Mouse (Mus musculus): ENCODE results near the gene Irf1. TPM values are rescaled to one million over a fixed set of nuclear protein-coding genes. Genes with fewer than 3 reads are reported as not detected.
A peak's percentile ranks its signal among the peaks of the same experiment; 100 is the strongest.

Gene Irf1
- polyA plus RNA-seq, 1 experiment: 25.0 TPM

GRCm38 (mm10) chr11:53772536-53772935 is 2.7 kb downstream of the Irf1 start:
- H3K36me3 ChIP-seq (ENCODE audit: control insufficient read depth, insufficient read depth): peaks cover 34% of the 10 kb centered on the region
- H3K4me3 ChIP-seq: no peak overlapping the region
- H3K79me2 ChIP-seq (ENCODE audit: control insufficient read depth, insufficient read depth): peaks cover 29% of the 10 kb centered on the region
- no peak overlapping the region for H3ac ChIP-seq (ENCODE audit: control insufficient read depth, insufficient read length)
- no peak for TF ChIP-seq TCF3 (IDR thresholded peaks at IDR 0.05; ENCODE audit: insufficient read length, low read depth)
- TF ChIP-seq REST (IDR thresholded peaks at IDR 0.05; ENCODE audit: insufficient read depth, insufficient read length): no peak
- no peak for TF ChIP-seq USF1 (IDR thresholded peaks at IDR 0.05; ENCODE audit: low read depth)
- TF ChIP-seq MAX (IDR thresholded peaks at IDR 0.05; ENCODE audit: low read depth): no peak
- TF ChIP-seq MYOD1 (IDR thresholded peaks at IDR 0.05; ENCODE audit: control insufficient read depth in 1 of 3, insufficient read length in 2 of 3, low read depth in 2 of 3): no peak
- no peak for TF ChIP-seq POLR2AphosphoS2 (IDR thresholded peaks at IDR 0.05; ENCODE audit: insufficient read length, low read depth)
- TF ChIP-seq POLR2A (IDR thresholded peaks at IDR 0.05; ENCODE audit: insufficient read length, low read depth): no peak
- TF ChIP-seq SRF (IDR thresholded peaks at IDR 0.05; ENCODE audit: control insufficient read depth, insufficient read length, low read depth): no peak
- no peak for TF ChIP-seq E2F4 (IDR thresholded peaks at IDR 0.05; ENCODE audit: insufficient read depth)
- TF ChIP-seq MYOG (IDR thresholded peaks at IDR 0.05; ENCODE audit: control insufficient read depth in 1 of 3, insufficient read depth in 1 of 3, insufficient read length in 2 of 3, low read depth in 2 of 3): no peak
- TF ChIP-seq TCF12 (IDR thresholded peaks at IDR 0.05; ENCODE audit: insufficient read depth, poor library complexity, severe bottlenecking): no peak
- no peak for TF ChIP-seq CEBPB (IDR thresholded peaks at IDR 0.05; ENCODE audit: insufficient read depth, poor library complexity, severe bottlenecking)
- H3K4me2 ChIP-seq (ENCODE audit: low read depth): no peak overlapping the region
- H3K27me3 ChIP-seq (ENCODE audit: control insufficient read depth, insufficient read depth, insufficient read length): no peaks in the 10 kb centered on the region

GRCm38 (mm10) chr11:53773087-53773486 is 3.3 kb downstream of the Irf1 start, which contains the start of gene Gm17334:
TSS of gene Gm17334 (minus strand) at chr11:53773187.
- Histone ChIP-seq H3K36me3 (ENCODE audit: control insufficient read depth, insufficient read depth) (peaks cover 38% of the 10 kb centered on the region), H3K79me2 (ENCODE audit: control insufficient read depth, insufficient read depth) (peaks cover 29% of the 10 kb centered on the region), H3K4me3 (peak within 1 kb of the TSS; percentile 89), H3ac (ENCODE audit: control insufficient read depth, insufficient read length) (no peak within 1 kb of the TSS), H3K4me2 (ENCODE audit: low read depth) (peak within 1 kb of the TSS; percentile 86), H3K27me3 (ENCODE audit: control insufficient read depth, insufficient read depth, insufficient read length) (no peaks in the 10 kb centered on the region)
- TF ChIP-seq E2F4 (IDR thresholded peaks at IDR 0.05; ENCODE audit: insufficient read depth) (no peak), MYOD1 (IDR thresholded peaks at IDR 0.05; ENCODE audit: control insufficient read depth in 1 of 3, insufficient read length in 2 of 3, low read depth in 2 of 3) (no peak), USF1 (IDR thresholded peaks at IDR 0.05; ENCODE audit: low read depth) (no peak), POLR2AphosphoS2 (IDR thresholded peaks at IDR 0.05; ENCODE audit: insufficient read length, low read depth) (no peak), TCF12 (IDR thresholded peaks at IDR 0.05; ENCODE audit: insufficient read depth, poor library complexity, severe bottlenecking) (no peak), REST (IDR thresholded peaks at IDR 0.05; ENCODE audit: insufficient read depth, insufficient read length) (no peak), MAX (IDR thresholded peaks at IDR 0.05; ENCODE audit: low read depth) (no peak)

- H3K36me3 ChIP-seq (ENCODE audit: control insufficient read depth, insufficient read depth): peaks cover 44% of the 10 kb centered on the region
- TF ChIP-seq POLR2A (IDR thresholded peaks at IDR 0.05; ENCODE audit: insufficient read length, low read depth) (no peak), USF1 (IDR thresholded peaks at IDR 0.05; ENCODE audit: low read depth) (no peak), POLR2AphosphoS2 (IDR thresholded peaks at IDR 0.05; ENCODE audit: insufficient read length, low read depth) (no peak), E2F4 (IDR thresholded peaks at IDR 0.05; ENCODE audit: insufficient read depth) (no peak), TCF12 (IDR thresholded peaks at IDR 0.05; ENCODE audit: insufficient read depth, poor library complexity, severe bottlenecking) (no peak), SRF (IDR thresholded peaks at IDR 0.05; ENCODE audit: control insufficient read depth, insufficient read length, low read depth) (no peak), MYOD1 (IDR thresholded peaks at IDR 0.05; ENCODE audit: control insufficient read depth in 1 of 3, insufficient read length in 2 of 3, low read depth in 2 of 3) (no peak)
- peaks cover 29% of the 10 kb centered on the region for H3K79me2 ChIP-seq (ENCODE audit: control insufficient read depth, insufficient read depth)
- no peak overlapping the region for H3K4me3 ChIP-seq
- H3K27me3 ChIP-seq (ENCODE audit: control insufficient read depth, insufficient read depth, insufficient read length): no peaks in the 10 kb centered on the region
- H3K4me2 ChIP-seq (ENCODE audit: low read depth): no peak overlapping the region
- H3ac ChIP-seq (ENCODE audit: control insufficient read depth, insufficient read length): no peak overlapping the region
These were observed 4.0 kb downstream of the Irf1 start for GRCm38 (mm10) chr11:53773641-53774360.

- TF ChIP-seq CEBPB (IDR thresholded peaks at IDR 0.05; ENCODE audit: insufficient read depth, poor library complexity, severe bottlenecking) (no peak), POLR2AphosphoS2 (IDR thresholded peaks at IDR 0.05; ENCODE audit: insufficient read length, low read depth) (no peak), MYOG (IDR thresholded peaks at IDR 0.05; ENCODE audit: control insufficient read depth in 1 of 3, insufficient read depth in 1 of 3, insufficient read length in 2 of 3, low read depth in 2 of 3) (no peak), TCF3 (IDR thresholded peaks at IDR 0.05; ENCODE audit: insufficient read length, low read depth) (no peak), MAX (IDR thresholded peaks at IDR 0.05; ENCODE audit: low read depth) (no peak), POLR2A (IDR thresholded peaks at IDR 0.05; ENCODE audit: insufficient read length, low read depth) (no peak), TCF12 (IDR thresholded peaks at IDR 0.05; ENCODE audit: insufficient read depth, poor library complexity, severe bottlenecking) (no peak), E2F4 (IDR thresholded peaks at IDR 0.05; ENCODE audit: insufficient read depth) (no peak), USF1 (IDR thresholded peaks at IDR 0.05; ENCODE audit: low read depth) (no peak)
- Histone ChIP-seq H3ac (ENCODE audit: control insufficient read depth, insufficient read length) (no peak overlapping the region), H3K4me3 (no peak overlapping the region), H3K36me3 (ENCODE audit: control insufficient read depth, insufficient read depth) (peaks cover 52% of the 10 kb centered on the region), H3K4me2 (ENCODE audit: low read depth) (no peak overlapping the region), H3K79me2 (ENCODE audit: control insufficient read depth, insufficient read depth) (peaks cover 29% of the 10 kb centered on the region), H3K27me3 (ENCODE audit: control insufficient read depth, insufficient read depth, insufficient read length) (no peaks in the 10 kb centered on the region)
These were observed 4.9 kb downstream of the Irf1 start for GRCm38 (mm10) chr11:53774659-53775255.

Measured in myocyte (in vitro differentiated cells).